Mouse (Mus musculus): ENCODE data around the gene Gipr. TPM values are rescaled to one million over a fixed set of nuclear protein-coding genes. Genes with fewer than 3 reads are reported as not detected.
A peak's percentile ranks its signal among the peaks of the same experiment; 100 is the strongest.

Gipr gene
- under 1 TPM in 1 of 2 experiments, not detected in 1; 0.13 TPM for total RNA-seq (2021)
- long read RNA-seq, experiment 1: 0 reads
- long read RNA-seq, experiment 2: 0 reads

- peak; percentile 59 for DNase-seq
These were observed at the start of gene Gipr for GRCm38 (mm10) chr7:19165656-19166423. Gene Gipr, minus strand, starts transcription at chr7:19166127.

DNA sequence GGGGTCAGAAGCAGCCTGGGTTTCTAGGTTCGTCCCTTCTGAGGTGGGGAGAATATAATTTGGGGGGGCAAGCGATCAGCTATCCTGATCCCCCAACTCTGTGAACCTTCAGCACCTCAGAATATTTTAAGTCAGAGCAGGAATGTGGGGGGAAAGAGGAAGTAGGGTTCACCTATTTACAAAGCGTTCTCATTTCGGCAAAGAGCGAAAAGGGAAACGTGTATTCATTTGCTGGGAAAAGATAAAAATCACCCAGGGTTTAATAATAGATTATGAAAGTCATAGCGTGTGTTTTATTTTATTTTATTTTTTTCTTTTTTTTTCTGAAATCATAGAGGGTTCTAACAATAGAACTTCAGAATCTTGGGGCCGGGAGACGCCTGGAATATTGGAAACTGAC is 49.0 kb upstream of the Gipr start:
- no peak for DNase-seq

- no peak for DNase-seq
These were observed 48.4 kb upstream of the Gipr start for GRCm38 (mm10) chr7:19214369-19214768.

- peak in 1 of 2 experiments; percentile 48 for DNase-seq
These were observed 47.5 kb upstream of the Gipr start for GRCm38 (mm10) chr7:19213385-19213784.

- DNase-seq: peak; percentile 42 to 66
These were observed 46.2 kb upstream of the Gipr start, which contains the start of gene Gpr4 for GRCm38 (mm10) chr7:19211996-19212755. Gene Gpr4, plus strand, starts transcription at chr7:19212538.

DNA sequence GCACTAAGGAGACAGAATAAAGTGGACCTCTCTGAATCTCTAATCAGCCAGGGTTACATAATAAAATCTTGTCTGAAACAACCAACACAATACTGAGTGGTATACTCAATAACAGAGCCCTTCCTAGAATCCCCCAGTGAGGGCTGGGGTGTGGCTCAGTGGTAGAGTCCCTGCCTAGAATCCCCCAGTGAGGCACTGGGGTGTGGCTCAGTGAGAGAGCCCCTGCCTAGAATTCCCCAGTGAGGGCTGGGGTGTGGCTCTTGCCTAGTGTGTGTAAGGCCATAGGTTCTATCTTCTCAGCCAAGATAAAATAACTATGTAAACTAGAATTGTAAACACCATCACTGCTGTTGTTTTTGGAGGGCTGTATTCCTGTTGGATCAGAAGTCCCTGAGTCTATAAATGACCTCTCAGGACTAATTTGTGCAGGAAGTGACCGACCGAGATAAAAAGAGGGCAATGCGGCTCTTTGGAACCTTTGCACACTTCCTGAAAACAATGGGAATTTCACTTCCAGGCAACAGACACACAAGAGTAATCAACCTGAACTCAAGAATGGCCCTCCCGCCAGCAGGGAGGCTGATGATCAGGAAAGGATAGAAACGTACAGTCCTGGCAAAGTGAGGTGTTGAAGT is 45.2 kb upstream of the Gipr start:
- DNase-seq: peak in 1 of 2 experiments; percentile 63

- no peak for DNase-seq
These were observed 44.1 kb upstream of the Gipr start for GRCm38 (mm10) chr7:19210010-19210409.

- DNase-seq: no peak
These were observed 43.6 kb upstream of the Gipr start for GRCm38 (mm10) chr7:19209494-19209893.

DNA sequence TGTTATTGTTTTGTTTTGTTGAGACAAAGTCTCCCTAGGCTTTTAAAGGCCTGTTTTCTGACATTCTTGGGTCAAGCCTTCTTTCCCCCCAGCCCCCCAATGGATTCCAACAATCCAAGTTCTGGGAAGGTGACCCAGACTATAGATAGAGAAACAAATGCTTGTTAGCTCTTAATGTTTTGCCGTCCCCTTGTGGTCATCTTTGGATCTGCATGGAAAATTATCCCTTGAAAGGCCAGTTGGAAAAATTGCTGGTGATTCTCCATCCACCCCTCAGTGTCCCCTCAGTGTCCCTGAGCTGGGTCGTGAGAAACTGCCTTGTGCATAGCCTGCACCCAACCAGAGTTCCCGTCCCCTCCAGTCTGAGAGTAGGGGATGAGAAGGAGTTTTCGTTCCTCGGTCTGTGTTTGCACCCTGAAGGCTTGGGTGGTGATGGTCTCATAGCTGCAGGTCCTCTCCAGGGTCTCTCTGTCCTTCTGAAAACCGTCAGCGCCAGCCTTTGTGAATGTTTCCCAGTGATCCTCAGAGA is 43.1 kb upstream of the Gipr start:
- DNase-seq: peak in 1 of 2 experiments; percentile 81

DNA sequence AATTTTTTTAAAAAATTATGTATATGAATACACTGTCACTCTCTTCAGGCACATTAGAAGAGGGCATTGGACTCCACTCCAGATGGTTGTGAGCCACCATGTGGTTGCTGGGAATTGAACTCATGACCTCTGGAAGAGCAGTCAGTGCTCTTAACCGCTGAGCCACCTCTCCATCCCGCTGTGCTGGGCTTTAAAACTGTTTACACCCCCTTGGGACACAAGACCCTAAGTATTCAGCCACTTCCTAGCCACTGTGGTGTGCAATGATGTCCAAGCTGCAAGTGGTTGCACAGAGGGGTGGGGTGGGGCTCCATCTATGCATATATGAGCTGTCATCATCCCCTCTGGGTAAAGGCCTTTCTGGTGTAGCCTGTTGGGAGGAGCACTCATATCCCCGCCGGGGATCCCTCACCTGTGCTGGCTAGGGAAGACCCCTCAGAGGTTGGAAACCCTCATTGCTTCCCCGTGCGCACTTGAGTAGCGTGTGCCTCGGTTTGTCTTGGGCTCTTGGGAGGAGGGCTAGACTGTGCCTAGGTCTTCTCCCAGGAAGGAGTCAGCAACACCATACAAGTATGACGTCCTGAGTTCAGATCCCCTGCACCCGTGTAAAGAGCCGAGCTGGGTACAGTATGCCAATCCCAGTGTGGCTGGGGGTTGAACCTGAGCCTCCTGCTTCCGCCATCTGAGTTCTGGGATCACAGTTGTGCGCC is 42.4 kb upstream of the Gipr start:
- DNase-seq: no peak

GRCm38 (mm10) chr7:19202065-19202850 is 36.3 kb upstream of the Gipr start:
- no peak for DNase-seq

GRCm38 (mm10) chr7:19201660-19202059 is 35.7 kb upstream of the Gipr start:
- DNase-seq: no peak

- DNase-seq: peak in 1 of 2 experiments; percentile 36
These were observed 32.1 kb upstream of the Gipr start for GRCm38 (mm10) chr7:19197985-19198384.

DNA sequence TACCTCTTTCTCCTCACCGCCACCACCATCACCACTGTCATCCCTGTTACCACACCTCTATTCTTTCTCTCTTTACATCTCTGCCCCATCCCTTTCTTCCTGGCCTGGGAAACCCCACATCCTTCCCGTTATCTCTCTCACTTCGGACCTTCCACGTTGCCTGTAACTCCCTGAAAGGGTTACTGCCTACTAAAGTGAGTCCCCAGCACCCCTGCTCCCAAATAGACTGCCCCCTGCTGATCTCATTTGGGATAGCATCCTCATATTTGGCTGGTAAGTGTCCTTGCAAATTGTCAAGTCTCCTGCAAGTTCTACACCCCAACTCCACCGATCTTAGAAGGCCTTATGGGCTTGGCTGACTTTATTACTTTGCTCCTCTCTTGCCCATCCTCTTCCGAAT is 30.7 kb upstream of the Gipr start:
- peak in 1 of 2 experiments; percentile 71 for DNase-seq

DNA sequence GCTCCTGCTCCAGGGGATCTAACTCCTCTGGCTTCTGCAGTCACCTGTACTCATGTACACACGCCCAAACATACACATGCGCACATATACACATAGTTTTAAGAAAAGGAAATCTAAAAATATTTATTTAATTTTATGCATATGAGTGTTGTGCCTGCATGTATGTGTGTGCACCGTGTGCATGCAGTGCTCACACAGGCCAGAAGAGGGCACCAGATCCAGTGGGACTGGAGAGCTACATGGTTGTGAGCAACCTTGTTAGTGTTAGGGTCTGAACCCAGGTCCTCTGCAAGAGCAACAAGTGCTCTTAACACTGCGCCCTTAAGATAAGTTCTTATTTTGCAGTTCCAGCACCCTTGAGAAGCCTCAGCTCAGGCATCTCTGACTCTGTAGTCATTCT is 28.7 kb upstream of the Gipr start:
- no peak for DNase-seq

DNA sequence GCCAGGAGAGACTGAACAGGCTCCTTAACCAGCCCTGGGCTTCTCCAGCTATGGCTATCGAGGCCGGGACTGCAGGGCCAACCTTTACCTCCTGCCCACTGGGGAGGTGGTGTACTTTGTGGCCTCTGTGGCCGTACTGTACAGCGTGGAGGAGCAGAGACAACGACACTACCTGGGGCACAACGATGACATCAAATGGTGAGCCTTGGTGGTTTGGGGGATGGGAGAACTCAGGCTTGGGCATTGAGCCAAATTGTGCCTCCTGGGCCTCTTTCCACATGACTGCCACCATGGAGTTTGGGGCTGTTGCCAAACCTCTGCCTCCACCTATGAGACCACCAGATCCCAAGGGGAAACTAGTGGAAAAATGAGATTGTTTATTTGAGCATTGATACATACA is 18.8 kb upstream of the Gipr start:
- DNase-seq: peak in 1 of 2 experiments; percentile 18

DNA sequence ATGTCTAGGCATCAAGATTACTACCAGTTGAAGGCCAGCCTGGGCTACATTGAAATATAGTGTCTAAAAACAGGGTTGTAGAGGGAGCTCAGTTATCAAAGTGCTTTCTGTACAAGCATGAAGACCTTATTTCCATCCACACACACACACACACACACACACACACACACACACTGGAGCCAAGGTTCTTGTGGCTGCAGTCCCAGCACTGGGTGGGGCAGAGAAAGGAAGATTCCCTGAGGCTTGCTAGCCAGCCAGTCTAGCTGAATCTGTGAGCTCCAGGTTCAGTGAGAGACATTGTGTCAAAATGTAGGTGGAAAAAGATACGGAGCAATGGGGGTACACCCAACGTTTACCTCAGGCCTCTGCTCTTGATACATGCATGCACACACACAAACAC is 18.3 kb upstream of the Gipr start:
- DNase-seq: peak; percentile 35 to 39

DNA sequence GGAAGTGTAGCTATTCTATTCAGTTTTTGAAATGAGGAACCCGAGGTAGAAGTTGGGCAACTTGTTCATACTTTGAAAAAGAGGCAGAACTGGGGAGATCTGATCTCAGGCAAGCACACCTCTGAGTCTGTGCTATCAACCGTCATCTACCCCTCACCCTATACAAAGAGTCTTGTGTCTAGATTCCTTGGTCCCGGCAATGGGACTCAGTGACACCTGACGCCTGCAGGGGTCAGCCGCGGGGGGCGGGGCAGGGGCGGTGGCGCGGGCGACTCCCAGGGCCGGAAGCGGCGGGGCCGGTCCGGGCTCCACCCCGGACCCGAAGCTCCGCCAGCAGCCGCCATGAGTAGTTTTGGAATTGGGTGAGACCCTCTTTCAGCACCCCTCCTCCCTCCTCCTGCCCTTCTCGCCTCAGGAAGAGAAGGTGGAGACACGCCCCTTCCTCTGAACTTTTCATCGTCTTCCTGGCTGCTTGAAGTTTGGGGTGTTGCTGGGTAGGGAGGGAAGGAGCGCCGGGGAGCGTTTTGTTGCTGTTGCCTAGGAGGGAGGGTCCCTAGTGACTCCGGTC is 15.0 kb upstream of the Gipr start:
- DNase-seq: peak; percentile 60 to 63

GRCm38 (mm10) chr7:19179936-19180335 is 14.0 kb upstream of the Gipr start:
- no peak for DNase-seq

DNA sequence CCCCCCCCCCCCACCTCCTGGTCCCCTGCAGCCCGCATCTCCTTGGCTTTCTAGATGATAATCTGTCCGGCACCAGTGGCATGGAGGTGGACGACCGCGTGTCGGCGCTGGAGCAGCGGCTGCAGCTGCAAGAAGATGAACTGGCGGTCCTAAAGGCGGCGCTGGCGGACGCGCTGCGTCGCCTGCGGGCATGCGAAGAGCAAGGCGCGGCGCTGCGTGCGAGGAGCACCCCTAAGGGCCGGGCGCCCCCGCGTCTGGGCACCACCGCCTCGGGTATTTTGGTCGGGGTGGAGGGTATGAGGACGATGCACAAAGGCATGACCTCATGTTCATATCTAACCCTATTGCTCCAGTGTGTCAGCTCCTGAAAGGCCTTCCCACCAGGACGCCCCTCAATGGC is 13.2 kb upstream of the Gipr start:
- peak; percentile 65 for DNase-seq

Measured in heart, adult 18-20 months (tissue).